Mouse (Mus musculus): ENCODE results near the gene Inpp1. TPM values are rescaled to one million over a fixed set of nuclear protein-coding genes. Genes with fewer than 3 reads are reported as not detected.

Gene Inpp1
- polyA plus RNA-seq, 1 experiment from 2014 or later = 6.2 TPM

DNA sequence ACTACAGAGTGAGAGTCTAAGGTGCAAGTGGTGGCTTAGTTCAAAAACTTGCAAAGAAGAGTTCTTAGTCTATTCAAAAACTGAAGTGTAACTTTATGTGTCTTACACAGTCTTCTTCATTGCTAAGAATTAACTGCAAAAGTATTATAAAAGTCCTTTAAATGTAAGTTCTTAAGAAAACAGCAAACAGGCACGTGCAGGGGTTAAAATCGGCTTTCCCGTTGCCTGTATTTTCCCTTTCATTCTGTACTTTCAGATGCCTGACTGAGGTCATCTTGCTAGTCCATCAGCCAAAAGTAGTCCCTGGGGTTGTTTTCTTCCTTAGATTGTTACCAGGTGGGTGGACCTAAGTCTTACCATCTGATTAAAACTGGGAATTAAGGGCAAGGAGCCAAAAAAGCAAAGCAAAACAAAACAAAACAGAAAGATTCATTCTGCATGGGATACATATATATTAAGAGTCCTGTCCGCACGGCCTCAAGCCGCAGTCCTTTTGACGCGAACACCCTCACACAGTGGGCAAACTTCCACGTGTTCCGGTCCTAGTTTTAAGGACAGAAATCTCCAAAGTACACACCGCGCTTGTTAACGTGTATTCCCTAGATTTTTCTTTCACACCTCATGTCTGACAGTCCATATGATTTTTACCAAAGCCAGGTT is 1.1 kb downstream of the Inpp1 start:
- Histone ChIP-seq H3K9ac (no peak overlapping the region), H3K4me2 (peak overlapping the region; percentile 86), H3K4me3 (peak overlapping the region; percentile 66), H3K27ac (no peak overlapping the region), H3K4me1 (peaks cover 14% of the 10 kb centered on the region), H3K9me3 (replicated peaks) (no peaks in the 10 kb centered on the region), H3K36me3 (no peaks in the 10 kb centered on the region), H3K27me3 (replicated peaks) (peaks cover 3% of the 10 kb centered on the region; the same call in 1 of the 2 replicates)
- WGBS (ENCODE audit: insufficient replicate concordance) = 68% methylated on average over 13 of the region's 13 CpGs
- no peak for ATAC-seq

GRCm38 (mm10) chr1:52808456-52808855 is 9.0 kb downstream of the Inpp1 start:
- Histone ChIP-seq H3K4me2 (no peak overlapping the region), H3K9ac (no peak overlapping the region), H3K27me3 (replicated peaks) (no peaks in the 10 kb centered on the region), H3K27ac (no peak overlapping the region), H3K9me3 (replicated peaks) (no peaks in the 10 kb centered on the region), H3K36me3 (no peaks in the 10 kb centered on the region), H3K4me3 (no peak overlapping the region), H3K4me1 (no peaks in the 10 kb centered on the region)
- no peak for ATAC-seq
- 54% methylated on average over 6 of the region's 6 CpGs for WGBS (ENCODE audit: insufficient replicate concordance)

DNA sequence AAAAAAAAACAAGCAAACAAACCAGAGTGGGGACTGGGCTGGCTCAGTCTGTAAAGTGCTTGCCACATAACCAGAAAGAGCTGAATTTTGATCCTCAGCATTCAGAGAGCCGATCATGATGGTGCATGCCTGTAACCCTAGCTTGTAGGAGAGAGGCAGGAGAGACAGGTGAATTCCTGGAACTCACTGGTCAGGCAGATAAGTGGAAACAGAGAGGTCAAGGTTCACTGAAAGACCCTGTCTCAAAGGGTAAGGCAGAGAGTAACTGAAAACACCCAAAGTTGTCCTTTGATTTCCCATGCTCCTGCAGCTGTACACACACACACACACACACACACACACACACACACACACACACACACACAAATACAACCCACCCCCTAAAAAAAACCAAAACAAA is 12.4 kb downstream of the Inpp1 start:
- Histone ChIP-seq H3K4me2 (no peak overlapping the region), H3K27ac (no peak overlapping the region), H3K27me3 (replicated peaks) (no peaks in the 10 kb centered on the region), H3K9ac (no peak overlapping the region), H3K4me1 (peaks cover 7% of the 10 kb centered on the region), H3K36me3 (no peaks in the 10 kb centered on the region), H3K9me3 (replicated peaks) (no peaks in the 10 kb centered on the region), H3K4me3 (no peak overlapping the region)
- WGBS (ENCODE audit: insufficient replicate concordance) = 69% methylated on average over 1 of the region's 1 CpGs
- ATAC-seq = no peak

- WGBS (ENCODE audit: insufficient replicate concordance) = 70% methylated on average over 5 of the region's 5 CpGs
- no peak for ATAC-seq
- no peak overlapping the region for H3K9ac ChIP-seq
- peaks cover 17% of the 10 kb centered on the region for H3K4me1 ChIP-seq
- no peak overlapping the region for H3K27ac ChIP-seq
- H3K36me3 ChIP-seq = no peaks in the 10 kb centered on the region
- no peaks in the 10 kb centered on the region for H3K9me3 ChIP-seq (replicated peaks)
- H3K4me3 ChIP-seq = no peak overlapping the region
- H3K4me2 ChIP-seq = no peak overlapping the region
- no peaks in the 10 kb centered on the region for H3K27me3 ChIP-seq (replicated peaks)
Measured at GRCm38 (mm10) chr1:52802406-52802975, 15.0 kb downstream of the Inpp1 start.

DNA sequence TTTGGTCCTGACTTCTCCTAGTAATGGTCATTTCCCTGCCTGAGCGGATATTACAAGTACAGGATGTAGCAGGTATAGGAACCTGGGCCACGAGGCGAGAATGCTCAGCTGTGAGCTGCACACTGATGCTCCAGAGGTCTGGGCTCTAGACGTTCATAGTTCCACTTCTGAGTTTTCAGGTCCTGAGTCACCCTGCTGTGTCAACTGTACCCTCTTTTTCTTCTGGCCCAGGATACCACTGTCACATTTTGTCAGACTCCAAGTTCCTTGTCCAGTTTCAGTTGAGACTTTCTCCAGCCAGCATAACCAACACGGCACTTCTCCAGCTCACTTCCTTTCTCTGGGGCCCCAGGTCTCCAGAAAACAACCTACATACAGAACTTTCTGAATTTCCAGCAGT is 15.8 kb downstream of the Inpp1 start:
- H3K4me2 ChIP-seq = no peak overlapping the region
- H3K9ac ChIP-seq = no peak overlapping the region
- H3K4me1 ChIP-seq = peaks cover 17% of the 10 kb centered on the region
- no peak overlapping the region for H3K27ac ChIP-seq
- H3K27me3 ChIP-seq (replicated peaks) = no peaks in the 10 kb centered on the region
- no peaks in the 10 kb centered on the region for H3K9me3 ChIP-seq (replicated peaks)
- no peaks in the 10 kb centered on the region for H3K36me3 ChIP-seq
- no peak overlapping the region for H3K4me3 ChIP-seq
- ATAC-seq = no peak
- 50% methylated on average over 5 of the region's 5 CpGs for WGBS (ENCODE audit: insufficient replicate concordance)

DNA sequence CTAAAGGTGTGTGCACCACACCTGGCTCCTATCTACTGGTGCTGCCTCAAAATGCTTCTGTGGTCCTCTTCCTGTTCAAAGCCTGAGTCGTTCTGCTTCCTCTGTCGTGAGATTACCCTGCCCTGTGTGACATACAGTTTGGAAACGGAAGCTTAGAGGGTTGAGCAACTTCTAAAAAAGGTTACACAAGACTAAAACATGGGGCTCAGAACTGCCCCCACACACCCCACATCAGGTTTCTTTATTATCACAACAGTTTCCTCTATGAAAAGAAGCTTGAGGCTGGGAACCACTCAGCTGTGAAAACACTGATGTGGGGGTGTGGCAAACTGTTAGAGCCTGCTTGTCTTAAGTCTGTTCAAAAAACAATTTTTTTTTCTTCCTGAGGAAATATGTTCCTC is 17.1 kb downstream of the Inpp1 start:
- no peak overlapping the region for H3K4me2 ChIP-seq
- peaks cover 17% of the 10 kb centered on the region for H3K4me1 ChIP-seq
- no peak overlapping the region for H3K27ac ChIP-seq
- peak; percentile 68 for ATAC-seq
- no peak overlapping the region for H3K4me3 ChIP-seq
- H3K27me3 ChIP-seq (replicated peaks) = no peaks in the 10 kb centered on the region
- WGBS (ENCODE audit: insufficient replicate concordance) = 6% methylated on average over 3 of the region's 3 CpGs
- no peak overlapping the region for H3K9ac ChIP-seq
- no peaks in the 10 kb centered on the region for H3K36me3 ChIP-seq
- no peaks in the 10 kb centered on the region for H3K9me3 ChIP-seq (replicated peaks)

DNA sequence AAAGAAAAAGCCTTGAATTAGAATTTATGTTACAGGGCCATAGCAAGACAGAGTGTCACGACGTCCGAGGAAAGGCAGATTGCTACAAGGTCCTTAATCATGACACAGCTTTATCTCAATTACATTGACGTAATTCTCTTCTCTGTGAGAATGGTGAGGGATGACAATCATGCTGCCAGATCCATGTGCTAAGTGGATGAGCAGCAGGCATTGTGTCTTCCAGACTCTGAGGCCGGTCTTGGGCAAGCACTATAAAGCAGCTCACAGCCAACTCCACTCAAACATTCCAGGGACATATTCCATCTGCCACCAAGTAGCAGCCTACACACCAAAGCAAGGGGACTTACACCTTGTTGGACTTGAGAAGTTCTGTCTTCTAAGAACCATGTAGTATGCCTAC is 17.7 kb downstream of the Inpp1 start:
- Histone ChIP-seq H3K9me3 (replicated peaks) (no peaks in the 10 kb centered on the region), H3K4me1 (peaks cover 17% of the 10 kb centered on the region), H3K27me3 (replicated peaks) (no peaks in the 10 kb centered on the region), H3K4me3 (no peak overlapping the region), H3K27ac (no peak overlapping the region), H3K36me3 (no peaks in the 10 kb centered on the region), H3K4me2 (no peak overlapping the region), H3K9ac (no peak overlapping the region)
- 62% methylated on average over 5 of the region's 5 CpGs for WGBS (ENCODE audit: insufficient replicate concordance)
- no peak for ATAC-seq

DNA sequence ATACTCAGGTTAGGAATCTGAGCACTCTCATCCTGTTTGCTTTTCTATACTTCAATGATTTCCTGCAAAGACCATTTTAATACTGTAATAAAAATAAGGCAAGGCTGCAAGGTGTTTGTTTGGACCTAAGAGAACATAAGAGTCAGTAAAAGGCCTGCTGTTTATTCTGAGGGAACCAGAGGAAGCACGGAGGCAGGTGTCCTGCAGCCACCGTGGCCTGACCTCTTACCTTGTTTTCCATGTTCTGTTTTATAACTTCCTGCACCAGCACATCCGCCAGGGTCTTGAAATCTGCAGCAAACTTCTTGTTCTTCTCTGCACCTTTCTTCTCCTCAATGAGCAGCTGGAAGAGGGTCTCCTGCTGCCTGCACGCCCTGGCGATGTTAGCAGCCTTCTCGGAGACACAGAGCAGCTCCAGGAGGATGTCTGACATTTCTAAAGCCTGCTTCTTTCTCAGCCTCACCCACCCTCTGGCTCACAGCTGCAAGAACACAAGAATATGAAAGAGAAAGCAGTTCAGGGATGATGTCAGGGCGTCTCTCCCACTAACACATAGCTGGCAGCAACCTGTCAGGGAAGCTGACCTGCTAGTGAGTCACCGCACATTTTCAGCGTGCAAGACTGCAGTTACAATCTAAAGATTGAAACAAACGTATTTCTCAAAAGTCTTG is 18.3 kb downstream of the Inpp1 start:
- H3K27me3 ChIP-seq (replicated peaks) = no peaks in the 10 kb centered on the region
- H3K4me2 ChIP-seq = no peak overlapping the region
- no peak overlapping the region for H3K9ac ChIP-seq
- no peak overlapping the region for H3K27ac ChIP-seq
- H3K4me1 ChIP-seq = peaks cover 17% of the 10 kb centered on the region
- H3K36me3 ChIP-seq = no peaks in the 10 kb centered on the region
- no peak overlapping the region for H3K4me3 ChIP-seq
- no peaks in the 10 kb centered on the region for H3K9me3 ChIP-seq (replicated peaks)
- no peak for ATAC-seq
- 54% methylated on average over 10 of the region's 10 CpGs for WGBS (ENCODE audit: insufficient replicate concordance)

- Histone ChIP-seq H3K27me3 (replicated peaks) (no peaks in the 10 kb centered on the region), H3K27ac (no peak overlapping the region), H3K4me1 (peaks cover 17% of the 10 kb centered on the region), H3K4me3 (no peak overlapping the region), H3K9me3 (replicated peaks) (no peaks in the 10 kb centered on the region), H3K4me2 (no peak overlapping the region), H3K9ac (no peak overlapping the region), H3K36me3 (no peaks in the 10 kb centered on the region; the same call in 1 of the 2 replicates)
- 76% methylated on average over 2 of the region's 2 CpGs for WGBS (ENCODE audit: insufficient replicate concordance)
- ATAC-seq = no peak
Measured at GRCm38 (mm10) chr1:52795927-52796326, 21.6 kb downstream of the Inpp1 start.

DNA sequence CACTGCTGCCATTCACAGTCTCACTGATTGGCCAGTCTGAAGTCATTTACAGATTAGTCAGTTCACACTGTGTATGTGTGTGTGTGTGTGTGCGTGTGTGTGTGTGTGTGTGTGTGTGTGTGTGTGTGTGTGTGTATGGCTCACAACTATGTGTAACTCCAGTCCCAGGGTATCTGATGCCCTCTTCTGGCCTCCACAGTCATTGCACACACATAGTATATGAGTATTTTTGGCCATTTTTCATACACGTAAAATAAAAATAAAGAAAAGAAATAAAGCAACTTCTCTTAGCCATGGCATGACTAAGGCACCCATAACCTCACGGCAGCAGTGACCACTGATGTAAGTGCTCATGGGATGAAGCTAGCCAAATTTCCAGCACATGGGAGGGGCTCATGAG is 23.8 kb downstream of the Inpp1 start:
- H3K36me3 ChIP-seq = peaks cover 4% of the 10 kb centered on the region; the same call in 1 of the 2 replicates
- H3K27ac ChIP-seq = no peak overlapping the region
- H3K4me3 ChIP-seq = no peak overlapping the region
- H3K9me3 ChIP-seq (replicated peaks) = no peaks in the 10 kb centered on the region
- H3K9ac ChIP-seq = no peak overlapping the region
- no peak for ATAC-seq
- WGBS (ENCODE audit: insufficient replicate concordance) = 67% methylated on average over 3 of the region's 3 CpGs
- H3K27me3 ChIP-seq (replicated peaks) = no peaks in the 10 kb centered on the region
- H3K4me2 ChIP-seq = no peak overlapping the region
- no peaks in the 10 kb centered on the region for H3K4me1 ChIP-seq

DNA sequence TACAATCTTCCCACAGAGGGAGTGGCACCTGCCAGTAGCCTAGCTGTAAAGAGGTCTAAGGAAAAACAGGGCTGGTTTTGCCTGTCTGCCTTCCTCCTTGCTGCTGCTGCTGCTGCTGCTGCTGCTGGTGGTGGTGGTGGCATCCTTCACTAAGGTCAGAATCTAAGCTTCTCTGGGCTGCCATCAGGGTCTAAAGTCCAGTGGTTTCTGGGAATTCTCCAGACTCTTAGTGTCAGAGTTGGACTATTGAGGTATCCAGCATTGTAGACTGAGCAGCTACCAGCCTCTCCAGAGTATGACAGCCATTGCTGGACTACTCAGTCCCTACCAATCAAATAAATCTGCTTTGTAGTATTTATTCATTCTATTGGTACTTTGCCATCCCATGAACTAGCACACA is 24.8 kb downstream of the Inpp1 start:
- no peaks in the 10 kb centered on the region for H3K4me1 ChIP-seq
- no peak for ATAC-seq

GRCm38 (mm10) chr1:52787254-52787653 is 30.2 kb downstream of the Inpp1 start:
- Histone ChIP-seq H3K36me3 (peaks cover 4% of the 10 kb centered on the region; the same call in 1 of the 2 replicates), H3K27ac (no peak overlapping the region), H3K27me3 (replicated peaks) (no peaks in the 10 kb centered on the region), H3K4me3 (no peak overlapping the region), H3K9ac (no peak overlapping the region), H3K4me2 (no peak overlapping the region), H3K4me1 (no peaks in the 10 kb centered on the region), H3K9me3 (replicated peaks) (no peaks in the 10 kb centered on the region)
- no peak for ATAC-seq
- 76% methylated on average over 1 of the region's 1 CpGs for WGBS (ENCODE audit: insufficient replicate concordance)

More for the DNA sequence above, 24.8 kb downstream of the Inpp1 start:
- Histone ChIP-seq H3K4me3 (no peak overlapping the region), H3K36me3 (peaks cover 4% of the 10 kb centered on the region; the same call in 1 of the 2 replicates), H3K4me2 (no peak overlapping the region), H3K27ac (no peak overlapping the region), H3K9me3 (replicated peaks) (no peaks in the 10 kb centered on the region), H3K27me3 (replicated peaks) (no peaks in the 10 kb centered on the region), H3K9ac (no peak overlapping the region)

All from liver, embryonic 12.5 days (tissue).